Mouse (Mus musculus) bone marrow macrophage, adult 2 months (primary cell): ENCODE results near the gene Itga9.

Source experiments
- CTCF ChIP-seq: IDR thresholded peaks from 2 replicates; pipeline ENCODE4 v1.5.1; 2012; ENCODE audit warnings: low read depth, mild to moderate bottlenecking, low read length, moderate library complexity
- POLR2A ChIP-seq: IDR thresholded peaks from 2 replicates; pipeline ENCODE4 v1.6.1; 2012; ENCODE audit warnings: mild to moderate bottlenecking, low read depth, low read length, borderline replicate concordance

GRCm38 (mm10) chr9:118715971-118716628, 109.6 kb downstream of the Itga9 start:
- no peak for TF ChIP-seq CTCF
- no peak for TF ChIP-seq POLR2A
